Mouse (Mus musculus) intestine, postnatal 0 days (tissue): ENCODE data around the gene Sfxn5. TPM values are rescaled to one million over a fixed set of nuclear protein-coding genes. Genes with fewer than 3 reads are reported as not detected.

ENCODE experiments used
- ATAC-seq: fragments of 200-750 bp; cut with Nextera tagmentation; 2 replicates; pipeline ENCODE4 v1.8.0; 2017; ENCODE audit warnings: mild to moderate bottlenecking, moderate TSS enrichment, moderate library complexity
- H3K27ac ChIP-seq: fragments of 300-500 bp; sonication (generic); 2 replicates; pipeline ENCODE4 v1.5.1; 2014; ENCODE audit warnings: mild to moderate bottlenecking, low read depth, low read length, moderate library complexity
- H3K27me3 ChIP-seq: fragments of 300-500 bp; sonication (generic); replicated peaks from 2 replicates; pipeline ENCODE4 v1.6.1; 2014; ENCODE audit warnings: low read length, mixed read lengths; ENCODE audit not compliant: control insufficient read depth, insufficient read depth
- H3K36me3 ChIP-seq: fragments of 300-500 bp; sonication (generic); 2 replicates; pipeline ENCODE4 v1.6.1; 2014; ENCODE audit warnings: mild to moderate bottlenecking, moderate library complexity; ENCODE audit not compliant: control insufficient read depth, insufficient read depth
- H3K4me1 ChIP-seq: fragments of 300-500 bp; sonication (generic); replicated peaks from 2 replicates; pipeline ENCODE4 v1.6.1; 2014; ENCODE audit warnings: antibody characterized with exemption, low read length, mixed read lengths; ENCODE audit not compliant: control insufficient read depth, insufficient read depth
- H3K4me2 ChIP-seq: fragments of 300-500 bp; sonication (generic); replicated peaks from 2 replicates; pipeline ENCODE4 v1.6.1; 2014; ENCODE audit warnings: low read depth, mild to moderate bottlenecking, moderate library complexity
- H3K4me3 ChIP-seq: fragments of 300-500 bp; sonication (generic); 2 replicates; pipeline ENCODE4 v1.5.1; 2014; ENCODE audit warnings: low read depth, low read length
- H3K9ac ChIP-seq: fragments of 300-500 bp; sonication (generic); 2 replicates; pipeline ENCODE4 v1.6.1; 2014; ENCODE audit warnings: mild to moderate bottlenecking, low read depth, low read length
- H3K9me3 ChIP-seq: fragments of 300-500 bp; sonication (generic); 2 replicates; pipeline ENCODE4 v1.6.1; 2016; ENCODE audit warnings: mixed run types; ENCODE audit not compliant: control insufficient read depth
- CTCF ChIP-seq: sonication (generic); IDR thresholded peaks from 2 replicates; pipeline ENCODE4 v1.5.1; 2016; ENCODE audit warnings: low read depth, mild to moderate bottlenecking, control low read depth, antibody characterized with exemption, moderate library complexity
- WGBS: fragments of 180-500 bp; shearing (Covaris S2); extraction: QIAGEN DNeasy Blood & Tissue Kit; methylation state at CpG from one replicate; pipeline ENCODE4 v1.1.7; 2014; 5-methylcytosine and 5-hydroxymethylcytosine counted together
- polyA plus RNA-seq: library from polyadenylated mRNA; unstranded; fragments of >200 nt; fragmentation: Nextera tagmentation; extraction: Ambion mirVana; gene quantifications from 2 replicates; pipeline ENCODE4 v1.2.1, GENCODE M21; 2015

Gene Sfxn5
- polyA plus RNA-seq, 1 experiment from 2014 or later: 3.4 TPM

DNA sequence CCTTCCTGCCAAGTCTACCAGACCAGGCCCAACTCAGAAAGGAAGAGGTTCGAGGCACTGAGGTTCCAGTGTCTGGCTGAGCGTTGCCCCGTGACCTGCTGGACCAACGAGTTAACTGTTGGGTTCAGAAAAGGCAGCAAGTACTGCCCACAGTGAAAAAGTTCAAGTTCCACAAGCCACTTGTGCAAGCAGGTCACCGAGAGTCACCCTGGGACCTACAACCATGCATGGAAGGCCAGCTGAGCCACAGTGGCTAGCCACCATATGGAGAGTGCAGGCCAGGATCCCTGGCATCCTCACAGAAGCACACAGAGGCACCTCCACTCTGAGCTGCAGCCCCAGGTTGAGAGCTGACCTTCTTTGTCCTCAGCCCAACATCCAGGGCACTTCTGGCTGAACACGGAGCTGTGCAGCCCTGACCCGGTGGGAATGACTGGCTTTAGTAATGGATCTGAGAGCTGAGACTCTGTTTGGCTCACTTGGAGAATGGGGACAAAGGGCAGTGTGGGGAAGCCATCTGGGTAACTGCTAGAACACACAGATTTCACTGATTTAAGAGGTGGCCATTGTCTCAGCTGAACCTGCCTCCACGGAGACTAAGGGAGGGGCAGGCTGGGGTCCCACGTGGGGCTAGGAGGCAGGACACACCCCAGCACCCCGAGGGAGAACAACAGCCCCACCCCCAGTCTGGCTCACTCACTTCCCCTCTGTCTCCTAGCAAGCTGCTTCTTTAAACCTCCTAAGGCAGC lies 39.8 kb downstream of the Sfxn5 start:
- Histone ChIP-seq H3K4me3 (no peak overlapping the region), H3K9ac (no peak overlapping the region), H3K27me3 (no peaks in the 10 kb centered on the region), H3K36me3 (no peaks in the 10 kb centered on the region), H3K4me1 (no peaks in the 10 kb centered on the region), H3K27ac (no peak overlapping the region), H3K4me2 (no peak overlapping the region), H3K9me3 (no peaks in the 10 kb centered on the region)
- ATAC-seq: peak; percentile 42; the same call in 1 of the 2 replicates
- no peak for TF ChIP-seq CTCF
- 49% methylated on average over 10 of the region's 10 CpGs for WGBS

DNA sequence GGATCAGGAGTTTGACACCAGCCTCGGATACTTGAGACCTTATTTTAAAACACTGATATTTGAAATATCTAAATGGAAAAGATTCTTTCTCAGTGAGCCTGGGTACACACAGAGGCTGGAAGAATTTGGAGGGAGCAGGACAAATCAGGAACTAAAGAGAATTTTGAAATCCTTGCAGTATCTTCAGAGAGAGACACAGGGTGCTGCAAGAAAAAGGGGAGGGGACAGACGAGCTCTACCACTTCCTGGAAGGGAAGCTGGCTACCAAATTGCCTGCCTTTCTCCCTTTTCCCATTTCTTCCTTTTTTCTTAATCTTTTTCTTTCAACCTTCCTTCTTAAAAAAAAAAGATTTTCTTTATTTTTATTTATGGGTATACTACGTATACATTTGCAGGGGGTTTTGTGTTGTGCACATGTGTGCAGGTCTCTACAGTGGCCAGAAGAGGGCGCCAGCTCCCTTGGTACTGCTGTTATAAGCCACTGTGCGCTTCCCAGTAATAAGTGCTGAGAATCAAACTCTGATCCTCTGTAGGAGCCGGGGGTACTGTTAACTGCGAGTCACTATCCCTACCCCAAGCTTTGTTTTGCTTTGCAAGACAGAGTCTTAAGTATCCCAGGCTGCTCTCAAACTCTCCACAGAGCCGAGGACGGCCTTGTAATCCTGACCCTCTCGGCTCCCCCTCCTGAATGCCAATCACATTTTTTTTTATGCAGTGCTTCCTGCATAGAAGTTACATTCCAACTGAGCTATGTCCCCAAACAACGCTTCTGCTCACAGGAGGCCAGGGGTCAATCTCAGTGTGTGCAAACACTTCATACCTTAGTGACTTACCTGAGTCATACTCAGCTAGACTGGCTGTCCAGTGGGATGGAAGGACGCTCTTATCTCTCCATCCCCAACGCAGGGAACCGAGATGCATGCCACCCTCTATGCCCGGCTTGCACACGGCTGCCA lies 42.1 kb downstream of the Sfxn5 start:
- Histone ChIP-seq H3K9me3 (no peaks in the 10 kb centered on the region), H3K36me3 (no peaks in the 10 kb centered on the region), H3K9ac (no peak overlapping the region), H3K4me3 (no peak overlapping the region), H3K4me2 (no peak overlapping the region), H3K4me1 (no peaks in the 10 kb centered on the region), H3K27ac (no peak overlapping the region), H3K27me3 (no peaks in the 10 kb centered on the region)
- ATAC-seq: no peak
- TF ChIP-seq CTCF: peak; percentile 60
- WGBS: 81% methylated on average over 16 of the region's 16 CpGs

DNA sequence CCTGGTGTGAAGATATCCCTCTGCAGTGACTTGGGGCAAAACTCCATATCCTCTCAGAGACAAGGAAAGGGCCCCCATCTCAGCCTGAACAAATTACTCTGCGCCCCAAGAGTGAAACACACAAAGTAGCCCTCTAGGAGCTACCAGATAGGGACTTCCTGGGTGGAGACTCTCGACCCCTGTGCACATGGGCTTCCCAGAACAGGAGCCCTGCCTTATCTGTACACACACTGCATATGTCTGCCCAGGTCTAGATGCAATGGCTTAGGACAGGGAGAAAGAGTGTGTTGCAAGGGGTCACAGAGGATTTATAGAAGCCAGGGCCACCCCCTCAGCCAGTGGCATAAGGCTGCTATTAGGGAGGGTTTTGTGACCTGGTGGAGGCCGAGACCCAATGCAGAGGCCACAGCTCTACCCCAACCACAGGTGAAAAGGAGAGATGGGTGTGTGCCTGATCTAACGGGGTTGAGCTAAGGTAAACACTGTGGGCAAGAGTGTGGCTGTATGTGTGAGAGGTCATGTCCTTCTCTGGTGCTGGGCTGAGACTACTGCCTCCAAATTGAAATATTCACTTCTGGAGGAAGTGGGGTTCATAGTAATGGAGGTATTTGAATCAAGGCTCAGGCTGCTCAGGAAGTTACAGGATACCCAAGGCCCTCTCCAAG lies 44.9 kb downstream of the Sfxn5 start:
- Histone ChIP-seq H3K4me1 (no peaks in the 10 kb centered on the region), H3K4me3 (no peak overlapping the region), H3K9me3 (no peaks in the 10 kb centered on the region), H3K9ac (no peak overlapping the region), H3K27ac (no peak overlapping the region), H3K27me3 (no peaks in the 10 kb centered on the region), H3K36me3 (no peaks in the 10 kb centered on the region), H3K4me2 (no peak overlapping the region)
- WGBS: 64% methylated on average over 4 of the region's 4 CpGs
- TF ChIP-seq CTCF: no peak
- no peak for ATAC-seq

DNA sequence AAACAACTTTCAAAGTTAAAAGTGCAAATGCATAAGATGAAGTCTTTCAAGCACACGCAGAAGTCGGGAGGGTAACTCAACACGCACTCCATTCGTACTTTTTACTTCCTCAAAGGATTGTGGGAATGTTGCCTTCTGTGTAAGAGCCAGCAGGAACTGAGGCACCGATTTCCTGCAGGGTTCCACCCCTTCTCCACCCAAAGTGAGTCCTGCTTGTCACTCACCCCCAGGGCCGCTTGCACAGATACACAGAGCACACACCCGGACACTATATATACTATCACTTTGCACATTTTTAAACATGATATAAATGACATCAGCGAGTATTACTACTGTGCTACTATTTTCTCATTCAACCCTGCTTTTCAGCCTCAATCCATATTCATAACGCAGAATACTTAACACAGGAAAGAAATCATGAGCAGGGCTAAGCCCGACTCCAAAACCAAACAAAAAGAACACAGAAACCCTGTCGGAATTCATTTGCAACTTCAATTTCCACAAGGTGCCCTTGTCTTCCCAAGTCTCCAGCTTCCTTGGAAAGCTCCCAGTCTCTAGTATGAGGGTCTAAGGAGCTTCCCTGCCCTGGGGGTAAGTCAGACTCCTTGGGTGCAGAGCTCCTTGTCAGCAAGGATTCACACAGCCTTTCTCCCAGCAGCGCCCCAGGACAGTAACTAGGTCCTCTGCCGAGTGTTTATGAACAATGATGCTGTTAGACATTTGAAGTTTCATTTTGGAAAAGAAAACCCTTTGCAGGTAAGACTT lies 46.8 kb downstream of the Sfxn5 start:
- no peak for TF ChIP-seq CTCF
- H3K4me2 ChIP-seq: no peak overlapping the region
- no peaks in the 10 kb centered on the region for H3K4me1 ChIP-seq
- H3K9me3 ChIP-seq: no peaks in the 10 kb centered on the region
- H3K4me3 ChIP-seq: no peak overlapping the region
- 80% methylated on average over 13 of the region's 13 CpGs for WGBS
- H3K27me3 ChIP-seq: no peaks in the 10 kb centered on the region
- no peak overlapping the region for H3K9ac ChIP-seq
- no peak for ATAC-seq
- no peak overlapping the region for H3K27ac ChIP-seq
- no peaks in the 10 kb centered on the region for H3K36me3 ChIP-seq

DNA sequence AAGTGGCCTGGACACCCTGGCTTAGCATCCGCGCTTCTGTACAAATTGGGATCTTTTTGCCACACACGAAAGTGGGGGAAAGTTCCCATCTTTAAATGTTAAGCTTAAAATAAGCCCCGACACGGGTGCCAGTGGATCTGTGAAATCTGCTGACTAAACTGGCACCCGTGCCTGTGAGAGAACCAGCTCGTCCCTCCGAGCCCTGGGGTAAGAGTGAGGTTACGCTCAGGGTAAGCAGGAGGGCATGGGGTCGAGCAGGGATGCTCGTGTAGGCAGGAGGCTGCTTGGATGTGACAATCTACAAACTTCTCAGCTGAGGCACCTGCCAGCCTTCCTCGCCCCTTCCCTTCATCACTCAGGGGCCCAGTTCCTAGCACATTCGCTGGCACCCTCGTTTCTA lies 52.4 kb downstream of the Sfxn5 start:
- ATAC-seq: no peak
- TF ChIP-seq CTCF: no peak
- WGBS: 88% methylated on average over 14 of the region's 14 CpGs

More for the DNA sequence above, 52.4 kb downstream of the Sfxn5 start:
- H3K4me1 ChIP-seq: no peaks in the 10 kb centered on the region
- H3K36me3 ChIP-seq: no peaks in the 10 kb centered on the region
- H3K27ac ChIP-seq: no peak overlapping the region
- no peak overlapping the region for H3K4me2 ChIP-seq
- H3K9ac ChIP-seq: no peak overlapping the region
- no peak overlapping the region for H3K4me3 ChIP-seq
- no peaks in the 10 kb centered on the region for H3K27me3 ChIP-seq
- no peaks in the 10 kb centered on the region for H3K9me3 ChIP-seq
